Mouse (Mus musculus): Measurements from ENCODE around the gene Gm8374.
"Not testable (repeated sequence)": the region's sequence is repeated elsewhere in the genome, so short reads cannot be mapped to it uniquely, and the experiment has no call there.

The Gm8374 gene

DNA sequence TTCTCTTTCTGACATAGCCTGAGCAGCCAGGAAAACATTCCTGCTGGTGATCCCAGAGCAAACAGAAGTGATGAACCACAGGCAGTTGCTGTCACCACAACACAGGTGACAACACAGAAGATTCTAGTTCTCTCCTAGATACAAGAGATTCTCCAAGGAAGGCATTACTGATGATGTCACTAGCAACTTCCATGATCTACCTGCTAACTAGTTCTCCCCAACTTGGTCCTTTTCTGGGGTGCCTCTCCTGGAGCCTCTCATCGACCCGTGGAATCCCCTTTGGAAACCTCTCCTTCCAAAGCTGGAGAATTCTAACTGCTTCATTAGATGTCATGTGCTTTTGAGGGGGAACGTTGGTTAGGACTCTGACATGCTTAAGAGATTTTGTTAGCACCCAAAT is at the start of gene Gm8374:
TSS of gene Gm8374 (minus strand) at position 101 of the 400 bp plus-strand sequence.
- DNase-seq (ENCODE audit: low read depth, low spot score) = not testable (repeated sequence)

DNA sequence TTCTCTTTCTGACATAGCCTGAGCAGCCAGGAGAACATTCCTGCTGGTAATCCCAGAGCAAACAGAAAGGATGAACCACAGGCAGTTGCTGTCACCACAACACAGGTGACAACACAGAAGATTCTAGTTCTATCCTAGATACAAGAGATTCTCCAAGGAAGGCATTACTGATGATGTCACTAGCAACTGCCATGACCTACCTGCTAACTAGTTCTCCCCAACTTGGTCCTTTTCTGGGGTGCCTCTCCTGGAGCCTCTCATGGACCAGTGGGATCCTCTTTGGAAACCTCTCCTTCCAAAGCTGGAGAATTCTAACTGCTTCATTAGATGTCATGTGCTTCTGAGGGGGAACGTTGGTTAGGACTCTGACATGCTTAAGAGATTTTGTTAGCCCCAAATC is 32.6 kb downstream of the Gm8374 start, which contains the start of gene Gm5797:
TSS of gene Gm5797 (minus strand) at position 101 of the 400 bp plus-strand sequence.
- not testable (repeated sequence) for DNase-seq (ENCODE audit: low read depth, low spot score)

DNA sequence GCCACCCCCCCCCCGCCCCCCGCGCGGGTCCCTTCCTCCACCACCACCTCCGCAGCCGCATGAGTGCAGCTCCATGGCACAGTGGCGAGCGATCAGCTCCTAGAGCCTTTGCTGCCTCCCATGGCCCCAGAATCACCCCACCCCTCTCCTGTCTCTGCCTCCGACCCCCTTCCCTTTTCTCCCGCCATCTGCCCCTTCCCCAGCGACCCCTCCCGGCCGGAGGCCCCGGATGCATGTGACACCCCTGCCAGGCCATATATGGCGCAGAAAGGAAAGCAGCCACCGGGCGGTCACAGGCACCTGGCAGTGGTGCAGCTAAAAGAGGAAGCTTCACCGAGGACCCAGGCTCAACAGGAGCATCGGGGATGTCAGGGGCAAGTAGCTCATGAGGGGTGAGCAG is 49.8 kb downstream of the Gm8374 start:
- not testable (repeated sequence) for DNase-seq (ENCODE audit: low read depth, low spot score)

DNA sequence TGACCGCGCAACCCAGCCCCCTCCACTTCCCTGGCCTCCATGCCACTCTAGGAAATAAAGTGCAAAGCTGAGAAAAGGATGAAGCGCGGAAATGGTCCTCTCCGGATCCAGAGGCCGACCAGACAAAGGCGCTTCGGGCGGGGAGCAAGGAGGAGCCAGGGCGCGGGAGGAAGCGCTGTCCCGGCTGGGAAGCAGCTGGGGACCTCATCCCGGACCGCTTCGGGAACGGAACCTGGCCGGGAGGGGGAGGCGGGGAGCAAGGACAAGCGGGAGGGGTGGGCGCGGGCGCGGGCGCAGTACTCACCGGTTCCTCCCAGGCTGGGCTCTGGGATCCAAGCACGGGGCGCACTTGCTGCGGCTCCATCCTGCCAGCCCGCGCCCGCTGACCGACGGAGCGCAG is 50.3 kb downstream of the Gm8374 start, which contains the start of gene Gm3739:
TSS of gene Gm3739 (minus strand) at position 389 of the 400 bp plus-strand sequence.
- DNase-seq (ENCODE audit: low read depth, low spot score) = not testable (repeated sequence)

Data from telencephalon, adult 2 months (tissue).